Mouse (Mus musculus): Measurements from ENCODE around the gene Apela. TPM values are rescaled to one million over a fixed set of nuclear protein-coding genes. Genes with fewer than 3 reads are reported as not detected.

The Apela gene
- polyA plus RNA-seq, 1 experiment from 2014 or later = 4.0 TPM

GRCm38 (mm10) chr8:64998806-64999365 is 38.2 kb downstream of the Apela start:
- WGBS = 67% methylated on average over 4 of the region's 4 CpGs
- Histone ChIP-seq H3K27me3 (replicated peaks; ENCODE audit: control insufficient read depth, insufficient read depth, low read length) (no peaks in the 10 kb centered on the region), H3K9me3 (ENCODE audit: control insufficient read depth, low read length) (no peaks in the 10 kb centered on the region), H3K4me1 (ENCODE audit: control insufficient read depth, insufficient read depth, low read length) (no peaks in the 10 kb centered on the region), H3K9ac (ENCODE audit: low read depth, low read length) (no peak overlapping the region), H3K4me3 (ENCODE audit: low read depth, low read length) (no peak overlapping the region), H3K4me2 (ENCODE audit: low read depth, low read length) (no peak overlapping the region), H3K27ac (replicated peaks; ENCODE audit: low read depth, low read length) (no peak overlapping the region), H3K36me3 (ENCODE audit: control insufficient read depth, insufficient read depth, low read length) (no peaks in the 10 kb centered on the region)
- ATAC-seq (ENCODE audit: low read depth) = no peak
- DNase-seq (ENCODE audit: low spot score) = peak; percentile 11

GRCm38 (mm10) chr8:64987731-64988130 is 49.4 kb downstream of the Apela start, which contains the start of gene Trim75:
Gene Trim75 (minus strand): TSS chr8:64987831.
- Histone ChIP-seq H3K36me3 (ENCODE audit: control insufficient read depth, insufficient read depth, low read length) (no peaks in the 10 kb centered on the region), H3K4me1 (ENCODE audit: control insufficient read depth, insufficient read depth, low read length) (no peaks in the 10 kb centered on the region), H3K4me3 (ENCODE audit: low read depth, low read length) (no peak within 1 kb of the TSS), H3K27me3 (replicated peaks; ENCODE audit: control insufficient read depth, insufficient read depth, low read length) (no peaks in the 10 kb centered on the region), H3K27ac (replicated peaks; ENCODE audit: low read depth, low read length) (no peak within 1 kb of the TSS), H3K9ac (ENCODE audit: low read depth, low read length) (no peak within 1 kb of the TSS), H3K9me3 (ENCODE audit: control insufficient read depth, low read length) (0 out of 2 replicates have a peak, but pooled peaks cover 7% of the 10 kb centered on the region), H3K4me2 (ENCODE audit: low read depth, low read length) (no peak within 1 kb of the TSS)
- ATAC-seq (ENCODE audit: low read depth) = no peak
- DNase-seq (ENCODE audit: low spot score) = no peak
- WGBS = 95% methylated on average over 4 of the region's 4 CpGs

DNA sequence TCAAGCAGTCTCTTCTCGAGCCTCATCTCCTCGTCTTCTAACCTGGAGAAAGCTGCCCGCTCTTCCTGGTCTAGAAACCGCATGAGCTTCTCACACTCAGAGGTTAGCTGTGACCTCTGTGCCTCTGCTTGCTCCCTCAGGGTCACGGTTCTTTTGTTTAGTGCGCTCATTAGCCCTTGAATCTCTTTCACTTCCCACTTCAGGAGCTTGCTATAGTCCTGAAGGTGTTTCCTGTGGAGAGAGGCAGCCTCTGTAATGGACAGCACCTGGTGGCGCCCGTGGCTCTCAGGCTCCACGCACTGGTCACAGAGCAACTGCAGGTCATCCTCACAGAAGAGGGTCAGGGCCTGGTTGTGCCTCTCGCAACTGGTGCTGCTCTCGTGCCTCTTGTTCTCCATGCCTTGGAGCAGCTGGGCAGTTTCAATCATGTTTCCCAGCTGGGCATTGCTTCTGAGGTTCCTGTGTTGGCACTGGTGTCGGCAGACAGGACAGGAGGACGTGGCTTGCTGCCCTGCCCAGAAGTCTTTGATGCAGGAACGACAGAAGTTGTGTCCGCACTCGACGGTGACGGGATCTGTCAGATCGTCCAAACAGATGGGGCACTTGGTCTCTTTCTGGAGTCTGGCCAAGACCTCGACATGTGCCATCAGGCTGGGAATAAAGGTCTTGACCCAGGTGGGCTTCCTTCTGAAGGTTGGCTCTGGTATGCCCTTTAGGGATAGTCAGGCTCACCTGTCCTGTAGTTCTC is 53.8 kb downstream of the Apela start:
- Histone ChIP-seq H3K4me3 (ENCODE audit: low read depth, low read length) (no peak overlapping the region), H3K9me3 (ENCODE audit: control insufficient read depth, low read length) (no peaks in the 10 kb centered on the region), H3K4me1 (ENCODE audit: control insufficient read depth, insufficient read depth, low read length) (no peaks in the 10 kb centered on the region), H3K27ac (replicated peaks; ENCODE audit: low read depth, low read length) (no peak overlapping the region), H3K9ac (ENCODE audit: low read depth, low read length) (no peak overlapping the region), H3K27me3 (replicated peaks; ENCODE audit: control insufficient read depth, insufficient read depth, low read length) (no peaks in the 10 kb centered on the region), H3K4me2 (ENCODE audit: low read depth, low read length) (no peak overlapping the region), H3K36me3 (ENCODE audit: control insufficient read depth, insufficient read depth, low read length) (no peaks in the 10 kb centered on the region)
- WGBS = 72% methylated on average over 20 of the region's 20 CpGs
- ATAC-seq (ENCODE audit: low read depth) = no peak
- no peak for DNase-seq (ENCODE audit: low spot score)

Other genes with a start within 250 kb of the Apela start
- gene Klhl2, start 187.3 kb downstream of the Apela start, polyA plus RNA-seq (2014; fragmentation: Nextera tagmentation; extraction: Ambion mirVana) = 10.4 and 13.2 TPM in 2 replicates
- 23.2 and 25.5 TPM in 2 replicates for gene Tmem192, start 90.2 kb downstream of the Apela start, polyA plus RNA-seq (2014; fragmentation: Nextera tagmentation; extraction: Ambion mirVana)
- not detected in 2 replicates for gene Trim75, start 49.5 kb downstream of the Apela start, polyA plus RNA-seq (2014; fragmentation: Nextera tagmentation; extraction: Ambion mirVana)
- gene Trim61, start 18.8 kb downstream of the Apela start, polyA plus RNA-seq (2014; fragmentation: Nextera tagmentation; extraction: Ambion mirVana) = 0.17 TPM in 1 of 2 replicates, not detected in the other
- not detected in 2 replicates for gene Trim60, start 18.8 kb downstream of the Apela start, polyA plus RNA-seq (2014; fragmentation: Nextera tagmentation; extraction: Ambion mirVana)
- not detected in 2 replicates for gene Gm10663, start 37.7 kb upstream of the Apela start, polyA plus RNA-seq (2014; fragmentation: Nextera tagmentation; extraction: Ambion mirVana)
- 0.13 and 0.15 TPM in 2 replicates for gene BC030870, start 92.2 kb upstream of the Apela start, polyA plus RNA-seq (2014; fragmentation: Nextera tagmentation; extraction: Ambion mirVana)

All from embryonic facial prominence, embryonic 14.5 days (tissue).